Mouse (Mus musculus): Measurements from ENCODE around the gene Olfr726. TPM values are rescaled to one million over a fixed set of nuclear protein-coding genes. Genes with fewer than 3 reads are reported as not detected.

Olfr726 gene
- polyA plus RNA-seq, 1 experiment from 2014 or later = not detected

Other genes with a start within 250 kb of the Olfr726 start
- gene Olfr722, start 189.0 kb downstream of the Olfr726 start, polyA plus RNA-seq (2014; fragmentation: Nextera tagmentation; extraction: Ambion mirVana) = not detected in 2 replicates
- gene Olfr723, start 159.2 kb downstream of the Olfr726 start, polyA plus RNA-seq (2014; fragmentation: Nextera tagmentation; extraction: Ambion mirVana) = not detected in 2 replicates
- not detected in 2 replicates for gene Olfr724, start 127.7 kb downstream of the Olfr726 start, polyA plus RNA-seq (2014; fragmentation: Nextera tagmentation; extraction: Ambion mirVana)
- not detected in 2 replicates for gene Olfr725, start 50.6 kb downstream of the Olfr726 start, polyA plus RNA-seq (2014; fragmentation: Nextera tagmentation; extraction: Ambion mirVana)
- gene Olfr727, start 32.2 kb upstream of the Olfr726 start, polyA plus RNA-seq (2014; fragmentation: Nextera tagmentation; extraction: Ambion mirVana) = not detected in 2 replicates
- not detected in 2 replicates for gene Olfr728, start 51.7 kb upstream of the Olfr726 start, polyA plus RNA-seq (2014; fragmentation: Nextera tagmentation; extraction: Ambion mirVana)
- not detected in 2 replicates for gene Olfr729, start 62.0 kb upstream of the Olfr726 start, polyA plus RNA-seq (2014; fragmentation: Nextera tagmentation; extraction: Ambion mirVana)
- not detected in 2 replicates for gene Olfr730, start 97.2 kb upstream of the Olfr726 start, polyA plus RNA-seq (2014; fragmentation: Nextera tagmentation; extraction: Ambion mirVana)
- not detected in 2 replicates for gene Olfr731, start 150.9 kb upstream of the Olfr726 start, polyA plus RNA-seq (2014; fragmentation: Nextera tagmentation; extraction: Ambion mirVana)
- not detected in 2 replicates for gene Olfr732, start 193.3 kb upstream of the Olfr726 start, polyA plus RNA-seq (2014; fragmentation: Nextera tagmentation; extraction: Ambion mirVana)
- not detected in 2 replicates for gene Olfr733, start 210.6 kb upstream of the Olfr726 start, polyA plus RNA-seq (2014; fragmentation: Nextera tagmentation; extraction: Ambion mirVana)
- not detected in 2 replicates for gene Olfr734, start 235.8 kb upstream of the Olfr726 start, polyA plus RNA-seq (2014; fragmentation: Nextera tagmentation; extraction: Ambion mirVana)

Measured in forebrain, embryonic 14.5 days (tissue).